Mouse (Mus musculus): Measurements from ENCODE around the gene Slc31a2. TPM values are rescaled to one million over a fixed set of nuclear protein-coding genes. Genes with fewer than 3 reads are reported as not detected.

Gene Slc31a2
- polyA plus RNA-seq, 1 experiment from 2014 or later: 13.6 TPM

- Histone ChIP-seq H3K4me1 (replicated peaks; ENCODE audit: control insufficient read depth, insufficient read depth, low read length) (no peaks in the 10 kb centered on the region), H3K4me3 (ENCODE audit: low read depth, low read length) (no peak overlapping the region), H3K9ac (ENCODE audit: low read length) (no peak overlapping the region), H3K27ac (ENCODE audit: low read depth) (no peak overlapping the region), H3K4me2 (ENCODE audit: low read length) (no peak overlapping the region), H3K36me3 (ENCODE audit: control insufficient read depth, insufficient read depth, low read length) (no peaks in the 10 kb centered on the region), H3K9me3 (ENCODE audit: control insufficient read depth, low read length) (no peaks in the 10 kb centered on the region), H3K27me3 (replicated peaks; ENCODE audit: control insufficient read depth, insufficient read depth, low read length) (no peaks in the 10 kb centered on the region)
- DNase-seq (ENCODE audit: low spot score): no peak
- no peak for ATAC-seq (replicated peaks; ENCODE audit: low FRiP score, low TSS enrichment, low read depth)
- 54% methylated on average over 12 of the region's 12 CpGs for WGBS
These were observed 12.6 kb downstream of the Slc31a2 start for GRCm38 (mm10) chr4:62274841-62275536.

- Histone ChIP-seq H3K36me3 (ENCODE audit: control insufficient read depth, insufficient read depth, low read length) (no peaks in the 10 kb centered on the region), H3K4me3 (ENCODE audit: low read depth, low read length) (no peak overlapping the region), H3K4me1 (replicated peaks; ENCODE audit: control insufficient read depth, insufficient read depth, low read length) (no peaks in the 10 kb centered on the region), H3K4me2 (ENCODE audit: low read length) (no peak overlapping the region), H3K27ac (ENCODE audit: low read depth) (no peak overlapping the region), H3K9me3 (ENCODE audit: control insufficient read depth, low read length) (no peaks in the 10 kb centered on the region), H3K9ac (ENCODE audit: low read length) (no peak overlapping the region), H3K27me3 (replicated peaks; ENCODE audit: control insufficient read depth, insufficient read depth, low read length) (no peaks in the 10 kb centered on the region)
- DNase-seq (ENCODE audit: low spot score): no peak
- no peak for ATAC-seq (replicated peaks; ENCODE audit: low FRiP score, low TSS enrichment, low read depth)
- WGBS: 75% methylated on average over 10 of the region's 10 CpGs
These were observed 14.3 kb downstream of the Slc31a2 start for GRCm38 (mm10) chr4:62276642-62277041.

GRCm38 (mm10) chr4:62277222-62277621 is 14.9 kb downstream of the Slc31a2 start:
- WGBS: 74% methylated on average over 3 of the region's 3 CpGs
- DNase-seq (ENCODE audit: low spot score): no peak
- Histone ChIP-seq H3K27ac (ENCODE audit: low read depth) (no peak overlapping the region), H3K4me2 (ENCODE audit: low read length) (no peak overlapping the region), H3K27me3 (replicated peaks; ENCODE audit: control insufficient read depth, insufficient read depth, low read length) (no peaks in the 10 kb centered on the region), H3K4me3 (ENCODE audit: low read depth, low read length) (no peak overlapping the region), H3K4me1 (replicated peaks; ENCODE audit: control insufficient read depth, insufficient read depth, low read length) (no peaks in the 10 kb centered on the region), H3K9me3 (ENCODE audit: control insufficient read depth, low read length) (no peaks in the 10 kb centered on the region), H3K9ac (ENCODE audit: low read length) (no peak overlapping the region), H3K36me3 (ENCODE audit: control insufficient read depth, insufficient read depth, low read length) (no peaks in the 10 kb centered on the region)
- no peak for ATAC-seq (replicated peaks; ENCODE audit: low FRiP score, low TSS enrichment, low read depth)

GRCm38 (mm10) chr4:62278081-62278480 is 15.7 kb downstream of the Slc31a2 start:
- 62% methylated on average over 4 of the region's 4 CpGs for WGBS

GRCm38 (mm10) chr4:62281319-62281718 is 19.0 kb downstream of the Slc31a2 start:
- DNase-seq (ENCODE audit: low spot score) (no peak), ATAC-seq (replicated peaks; ENCODE audit: low FRiP score, low TSS enrichment, low read depth) (no peak)
- H3K9me3 ChIP-seq (ENCODE audit: control insufficient read depth, low read length): no peaks in the 10 kb centered on the region
- H3K4me1 ChIP-seq (replicated peaks; ENCODE audit: control insufficient read depth, insufficient read depth, low read length): no peaks in the 10 kb centered on the region
- no peak overlapping the region for H3K4me3 ChIP-seq (ENCODE audit: low read depth, low read length)
- H3K27me3 ChIP-seq (replicated peaks; ENCODE audit: control insufficient read depth, insufficient read depth, low read length): no peaks in the 10 kb centered on the region
- WGBS: 59% methylated on average over 5 of the region's 5 CpGs
- no peak overlapping the region for H3K9ac ChIP-seq (ENCODE audit: low read length)
- H3K36me3 ChIP-seq (ENCODE audit: control insufficient read depth, insufficient read depth, low read length): no peaks in the 10 kb centered on the region
- no peak overlapping the region for H3K4me2 ChIP-seq (ENCODE audit: low read length)
- H3K27ac ChIP-seq (ENCODE audit: low read depth): no peak overlapping the region

More at GRCm38 (mm10) chr4:62278081-62278480, 15.7 kb downstream of the Slc31a2 start:
- no peak for ATAC-seq (replicated peaks; ENCODE audit: low FRiP score, low TSS enrichment, low read depth)
- Histone ChIP-seq H3K27ac (ENCODE audit: low read depth) (no peak overlapping the region), H3K4me2 (ENCODE audit: low read length) (no peak overlapping the region), H3K4me1 (replicated peaks; ENCODE audit: control insufficient read depth, insufficient read depth, low read length) (no peaks in the 10 kb centered on the region), H3K36me3 (ENCODE audit: control insufficient read depth, insufficient read depth, low read length) (no peaks in the 10 kb centered on the region), H3K9me3 (ENCODE audit: control insufficient read depth, low read length) (no peaks in the 10 kb centered on the region), H3K4me3 (ENCODE audit: low read depth, low read length) (no peak overlapping the region), H3K9ac (ENCODE audit: low read length) (no peak overlapping the region), H3K27me3 (replicated peaks; ENCODE audit: control insufficient read depth, insufficient read depth, low read length) (no peaks in the 10 kb centered on the region)
- no peak for DNase-seq (ENCODE audit: low spot score)

- Histone ChIP-seq H3K9ac (ENCODE audit: low read length) (no peak overlapping the region), H3K36me3 (ENCODE audit: control insufficient read depth, insufficient read depth, low read length) (no peaks in the 10 kb centered on the region), H3K4me1 (replicated peaks; ENCODE audit: control insufficient read depth, insufficient read depth, low read length) (peaks cover 4% of the 10 kb centered on the region; the same call in 1 of the 2 replicates), H3K9me3 (ENCODE audit: control insufficient read depth, low read length) (no peaks in the 10 kb centered on the region), H3K27ac (ENCODE audit: low read depth) (no peak overlapping the region), H3K4me3 (ENCODE audit: low read depth, low read length) (no peak overlapping the region), H3K4me2 (ENCODE audit: low read length) (no peak overlapping the region), H3K27me3 (replicated peaks; ENCODE audit: control insufficient read depth, insufficient read depth, low read length) (no peaks in the 10 kb centered on the region)
- WGBS: 89% methylated on average over 7 of the region's 7 CpGs
- ATAC-seq (replicated peaks; ENCODE audit: low FRiP score, low TSS enrichment, low read depth): no peak
- no peak for DNase-seq (ENCODE audit: low spot score)
These were observed 20.6 kb downstream of the Slc31a2 start for GRCm38 (mm10) chr4:62282969-62283368.

- Histone ChIP-seq H3K9ac (ENCODE audit: low read length) (no peak overlapping the region), H3K4me1 (replicated peaks; ENCODE audit: control insufficient read depth, insufficient read depth, low read length) (peaks cover 4% of the 10 kb centered on the region; the same call in 1 of the 2 replicates), H3K9me3 (ENCODE audit: control insufficient read depth, low read length) (no peaks in the 10 kb centered on the region), H3K36me3 (ENCODE audit: control insufficient read depth, insufficient read depth, low read length) (no peaks in the 10 kb centered on the region), H3K4me2 (ENCODE audit: low read length) (peak overlapping the region; percentile 72), H3K4me3 (ENCODE audit: low read depth, low read length) (peak overlapping the region; percentile 88), H3K27me3 (replicated peaks; ENCODE audit: control insufficient read depth, insufficient read depth, low read length) (no peaks in the 10 kb centered on the region), H3K27ac (ENCODE audit: low read depth) (no peak overlapping the region)
- 74% methylated on average over 8 of the region's 8 CpGs for WGBS
- ATAC-seq (replicated peaks; ENCODE audit: low FRiP score, low TSS enrichment, low read depth): no peak; the same call in 1 of the 2 replicates
- no peak for DNase-seq (ENCODE audit: low spot score)
These were observed 23.2 kb downstream of the Slc31a2 start for GRCm38 (mm10) chr4:62285576-62285975.

- Histone ChIP-seq H3K27ac (ENCODE audit: low read depth) (peak overlapping the region; percentile 51; the same call in 1 of the 2 replicates), H3K4me3 (ENCODE audit: low read depth, low read length) (peak overlapping the region; percentile 88), H3K9me3 (ENCODE audit: control insufficient read depth, low read length) (no peaks in the 10 kb centered on the region), H3K9ac (ENCODE audit: low read length) (peak overlapping the region; percentile 51), H3K36me3 (ENCODE audit: control insufficient read depth, insufficient read depth, low read length) (no peaks in the 10 kb centered on the region), H3K4me1 (replicated peaks; ENCODE audit: control insufficient read depth, insufficient read depth, low read length) (peaks cover 4% of the 10 kb centered on the region; the same call in 1 of the 2 replicates), H3K27me3 (replicated peaks; ENCODE audit: control insufficient read depth, insufficient read depth, low read length) (no peaks in the 10 kb centered on the region), H3K4me2 (ENCODE audit: low read length) (peak overlapping the region; percentile 72)
- DNase-seq (ENCODE audit: low spot score) (peak; percentile 85), ATAC-seq (replicated peaks; ENCODE audit: low FRiP score, low TSS enrichment, low read depth) (peak; percentile 92)
- WGBS: under 1% methylated on average over 55 of the region's 55 CpGs
These were observed 24.1 kb downstream of the Slc31a2 start for GRCm38 (mm10) chr4:62286257-62286991.
